Mouse (Mus musculus): ENCODE data around the gene Sars2.
"Not testable (repeated sequence)": the region's sequence is repeated elsewhere in the genome, so short reads cannot be mapped to it uniquely, and the experiment has no call there.

Gene Sars2

DNA sequence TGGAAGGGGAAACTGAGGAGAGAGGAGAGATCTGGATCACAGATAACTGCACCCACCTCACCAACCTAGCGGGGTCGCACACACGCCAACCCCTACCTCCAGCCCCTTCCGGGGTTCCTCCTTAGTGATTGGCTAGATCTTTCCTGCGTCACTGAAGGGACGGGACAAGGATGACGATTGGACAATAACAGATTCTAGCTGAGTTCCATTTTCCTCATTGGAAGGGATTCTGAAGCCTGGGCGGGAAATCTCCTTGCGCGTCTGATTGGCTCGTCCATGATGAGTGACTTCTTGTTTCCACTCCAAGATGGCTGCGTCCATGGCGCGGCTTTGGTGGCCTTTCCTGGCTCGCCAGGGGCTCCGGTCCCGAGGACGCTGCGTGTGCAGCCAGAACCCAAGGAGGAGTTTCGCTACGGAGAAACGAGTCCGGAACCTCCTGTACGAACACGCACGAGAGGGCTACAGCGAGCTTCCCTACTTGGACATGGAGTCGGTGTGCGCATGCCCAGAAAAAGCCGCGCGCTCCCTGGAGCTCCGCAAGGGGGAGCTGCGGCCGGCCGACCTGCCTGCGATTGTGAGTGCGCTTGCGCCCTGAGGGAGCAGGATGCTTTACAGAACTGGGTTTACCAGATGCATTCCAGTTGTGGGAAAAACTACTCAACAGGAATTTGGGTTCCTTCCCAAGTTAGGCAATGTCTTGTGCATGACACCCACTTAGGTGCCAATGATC is at the start of gene Sars2, which contains the start of gene Mrps12:
Gene Sars2, plus strand, starts transcription at position 284 of the 730 bp plus-strand sequence.
Gene Mrps12, minus strand, starts transcription at position 112 of the 730 bp plus-strand sequence.
- peak; percentile 91 to 98 for DNase-seq (ENCODE audit: low spot score in 2 of 2)

DNA sequence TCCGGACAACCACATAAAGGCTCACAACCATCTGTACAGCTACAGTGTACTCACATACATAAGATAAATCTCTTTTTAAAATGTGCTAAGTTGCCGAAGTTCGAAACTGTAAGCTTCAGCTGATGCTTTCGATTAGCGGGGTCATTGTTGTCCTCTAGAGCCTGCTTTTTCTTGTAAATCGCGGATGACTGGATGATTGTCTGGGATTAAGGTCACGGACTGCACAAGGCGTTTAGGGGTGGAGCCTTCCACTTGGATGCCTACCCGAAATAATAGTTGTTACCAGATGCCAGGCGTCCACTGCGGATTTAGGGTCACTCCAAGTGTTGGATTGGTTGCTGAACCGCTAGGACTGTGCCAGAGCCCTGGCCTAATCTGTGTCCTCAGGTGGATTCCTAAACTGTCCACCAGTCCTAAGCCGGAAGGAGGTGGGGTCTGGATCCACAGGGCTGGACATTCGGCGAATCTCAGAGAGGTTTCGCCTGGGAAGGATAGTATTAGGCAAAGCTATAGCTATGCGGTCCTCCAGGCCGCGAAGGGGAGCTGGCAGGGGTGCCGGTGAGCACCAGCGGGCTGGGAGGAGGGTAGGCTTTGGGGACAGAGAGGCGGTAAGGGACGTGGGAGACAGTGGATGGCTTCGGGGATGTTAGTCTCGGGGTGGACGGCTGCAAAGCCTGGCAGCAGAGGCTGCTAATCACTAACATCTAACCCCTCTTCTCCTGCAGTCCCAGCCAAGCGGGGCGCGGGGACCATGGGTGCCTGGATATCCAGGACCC is 49.1 kb upstream of the Sars2 start, which contains the start of gene Fbxo27:
Gene Fbxo27, plus strand, starts transcription at position 305 of the 776 bp plus-strand sequence.
- DNase-seq (ENCODE audit: low spot score in 2 of 2), result peak in 1 of 2 experiments; percentile 27

DNA sequence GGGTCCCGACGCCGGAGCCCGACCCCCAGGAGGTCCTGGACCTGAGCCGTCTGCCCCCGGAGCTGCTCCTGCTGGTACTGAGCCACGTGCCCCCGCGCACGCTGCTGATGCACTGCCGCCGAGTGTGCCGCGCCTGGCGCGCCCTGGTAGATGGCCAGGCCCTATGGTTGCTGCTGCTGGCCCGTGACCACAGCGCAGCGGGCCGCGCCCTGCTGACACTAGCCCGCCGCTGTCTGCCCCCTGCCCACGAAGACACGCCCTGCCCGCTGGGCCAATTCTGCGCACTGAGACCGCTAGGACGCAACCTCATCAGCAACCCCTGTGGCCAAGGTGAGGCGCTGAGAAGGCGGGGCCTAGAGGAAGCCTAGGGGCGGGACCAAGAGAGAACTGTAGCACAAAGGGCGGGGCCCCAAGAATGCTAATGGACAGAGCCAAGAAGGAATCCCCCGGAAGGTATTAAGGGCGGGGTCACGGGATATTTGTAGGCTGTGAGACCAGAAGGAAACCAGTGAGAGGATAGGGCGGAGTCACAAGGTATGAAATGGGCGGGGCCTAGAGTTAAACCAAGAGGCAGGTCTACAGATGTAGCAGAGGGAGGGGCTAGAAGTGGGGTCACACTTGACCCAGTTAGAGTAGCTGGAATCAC is 48.3 kb upstream of the Sars2 start:
- peak; percentile 68 to 69 for DNase-seq (ENCODE audit: low spot score in 2 of 2)

DNA sequence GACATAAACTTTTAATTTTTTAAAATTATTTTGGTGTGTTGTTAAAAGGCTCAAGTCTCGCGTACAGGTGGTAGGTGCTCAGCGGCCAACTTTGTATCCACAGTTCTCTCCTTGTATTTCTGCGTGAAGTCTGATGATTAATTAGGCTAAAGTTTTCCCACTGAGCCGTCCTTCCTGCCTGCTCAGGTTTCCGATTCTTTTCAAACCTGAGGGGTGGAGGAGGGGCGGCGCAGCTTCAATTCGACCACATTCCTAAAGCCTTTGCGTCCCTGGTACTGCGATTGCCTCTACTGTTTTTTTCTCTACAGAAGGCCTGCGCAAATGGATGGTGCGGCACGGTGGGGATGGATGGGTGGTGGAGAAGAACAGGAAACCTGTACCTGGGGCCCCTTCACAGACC is 47.4 kb upstream of the Sars2 start:
- DNase-seq (ENCODE audit: low spot score in 2 of 2), result peak in 1 of 2 experiments; percentile 24

DNA sequence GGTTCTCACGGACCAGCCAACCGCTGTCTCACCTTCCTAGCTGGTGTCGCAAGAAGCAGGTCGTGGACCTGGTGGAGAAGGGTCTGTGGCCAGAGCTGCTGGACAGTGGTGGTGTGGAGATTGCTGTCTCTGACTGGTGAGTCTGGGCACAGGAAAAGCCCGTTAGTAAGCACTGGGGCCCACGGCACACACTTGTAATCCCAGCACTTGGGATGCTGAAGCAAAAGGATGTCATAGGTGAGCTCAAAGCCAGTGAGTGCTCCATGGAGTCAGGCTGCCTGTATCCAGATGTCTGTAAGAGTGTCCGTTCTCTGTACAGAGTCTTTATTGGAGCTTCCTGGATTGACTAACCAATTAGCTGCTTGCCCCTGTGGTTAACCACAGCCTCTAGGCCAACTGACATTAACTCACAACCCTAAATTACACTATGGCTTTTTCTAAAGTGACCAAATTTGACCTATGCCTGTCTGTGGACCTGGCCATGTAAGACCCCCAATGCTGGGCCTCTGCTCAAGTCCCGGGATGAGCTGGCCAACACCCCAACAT is 46.8 kb upstream of the Sars2 start:
- no peak for DNase-seq (ENCODE audit: low spot score in 2 of 2)

DNA sequence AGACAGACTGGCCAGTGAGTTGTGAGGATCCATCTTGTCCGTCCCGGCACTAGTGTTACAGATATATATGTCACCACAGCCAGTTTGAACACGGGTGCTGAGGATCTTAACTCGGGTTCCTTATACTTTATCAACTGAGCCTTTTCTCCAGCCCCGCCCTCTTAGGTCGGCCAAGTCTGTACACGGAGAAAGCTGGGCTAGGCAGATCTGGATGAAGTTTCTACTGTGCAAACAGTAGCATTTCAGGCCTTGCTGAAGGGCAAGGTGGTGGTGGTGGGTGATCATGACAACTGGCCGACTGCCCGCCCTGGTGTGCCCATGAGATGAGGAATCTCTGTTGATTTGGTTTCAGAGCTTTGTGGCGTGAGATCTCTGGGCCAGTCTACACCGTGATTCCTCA is 44.5 kb upstream of the Sars2 start:
- DNase-seq (ENCODE audit: low spot score in 2 of 2), result no peak

DNA sequence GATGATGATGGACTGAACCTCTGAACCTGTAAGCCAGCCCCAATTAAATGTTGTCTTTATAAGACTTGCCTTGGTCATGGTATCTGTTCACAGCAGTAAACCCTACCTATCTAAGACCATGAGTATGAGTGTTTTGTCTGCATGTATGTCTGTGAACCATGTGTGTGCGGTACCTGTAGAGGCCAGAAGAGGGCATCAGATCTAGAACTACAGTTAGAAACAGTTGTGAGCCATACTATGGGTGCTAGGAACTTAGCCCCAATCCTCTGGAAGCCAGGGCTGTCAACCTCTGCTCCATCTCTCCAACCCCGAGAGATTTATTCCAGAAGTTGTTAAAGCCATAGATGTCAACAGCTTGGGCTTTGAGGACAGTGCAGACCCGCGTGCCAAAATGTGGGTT is 41.5 kb upstream of the Sars2 start:
- no peak for DNase-seq (ENCODE audit: low spot score in 2 of 2)

DNA sequence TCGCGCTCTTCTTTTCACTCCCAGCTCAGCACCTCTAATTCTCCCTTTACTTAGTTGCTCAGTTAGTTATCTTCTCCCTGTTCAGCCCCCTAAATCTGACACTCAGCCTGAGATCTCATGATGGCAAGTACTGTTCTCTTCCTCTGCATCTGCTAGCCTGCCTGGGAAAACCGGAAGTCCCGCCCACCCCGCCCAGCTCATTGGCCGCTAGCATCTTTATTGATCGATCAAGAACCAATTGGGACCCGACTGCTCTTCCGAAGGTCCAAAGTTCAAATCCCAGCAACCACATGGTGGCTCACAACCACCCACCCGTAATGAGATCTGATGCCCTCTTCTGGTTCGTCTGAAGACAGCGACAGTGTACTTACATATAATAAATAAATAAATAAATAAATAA is 40.5 kb upstream of the Sars2 start:
- not testable (repeated sequence) for DNase-seq (ENCODE audit: low spot score in 2 of 2)

DNA sequence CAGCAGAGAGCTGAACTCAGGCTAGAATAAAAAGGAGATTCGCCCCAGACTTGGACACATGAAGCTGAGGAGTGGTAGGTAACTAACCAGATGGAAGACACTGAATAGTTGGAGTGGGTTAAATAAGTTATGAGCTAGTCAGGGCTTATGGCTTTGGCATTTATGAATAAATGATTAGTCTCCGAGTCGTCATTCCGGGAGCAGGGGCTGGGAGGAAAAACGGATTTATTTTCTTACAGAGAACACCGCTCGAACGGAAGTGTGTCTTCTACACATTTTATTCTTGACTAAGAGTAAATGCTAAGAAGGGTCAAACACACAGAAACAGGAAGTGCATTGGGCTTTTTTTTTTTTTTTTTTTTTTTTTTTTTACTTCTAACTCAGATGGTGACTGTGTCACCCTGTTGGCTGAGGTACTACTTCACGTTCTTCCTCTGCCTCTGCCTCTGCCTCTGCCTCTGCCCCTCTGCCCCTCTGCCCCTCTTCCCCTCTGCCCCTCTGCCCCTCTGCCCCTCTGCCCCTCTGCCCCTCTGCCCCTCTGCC is 39.1 kb upstream of the Sars2 start:
- DNase-seq (ENCODE audit: low spot score in 2 of 2), result no peak

DNA sequence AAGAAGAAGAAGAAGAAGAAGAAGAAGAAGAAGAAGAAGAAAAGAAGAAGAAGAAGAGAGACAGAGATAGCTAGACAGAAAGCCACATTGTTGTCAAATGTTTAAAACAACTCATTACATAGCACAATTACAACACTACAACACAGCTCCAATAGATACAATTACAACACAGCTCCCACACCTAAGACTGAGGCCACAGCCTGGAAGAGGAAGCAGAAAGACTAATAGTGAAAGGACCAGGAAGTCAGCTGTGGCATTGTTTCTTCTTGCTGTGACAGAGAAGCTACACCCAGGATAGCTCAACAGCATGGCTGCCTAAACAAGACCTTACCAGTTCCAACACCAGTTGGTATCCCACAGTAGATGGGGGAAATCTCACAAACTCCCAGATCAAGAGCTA is 32.3 kb upstream of the Sars2 start:
- no peak for DNase-seq (ENCODE audit: low spot score in 2 of 2)

DNA sequence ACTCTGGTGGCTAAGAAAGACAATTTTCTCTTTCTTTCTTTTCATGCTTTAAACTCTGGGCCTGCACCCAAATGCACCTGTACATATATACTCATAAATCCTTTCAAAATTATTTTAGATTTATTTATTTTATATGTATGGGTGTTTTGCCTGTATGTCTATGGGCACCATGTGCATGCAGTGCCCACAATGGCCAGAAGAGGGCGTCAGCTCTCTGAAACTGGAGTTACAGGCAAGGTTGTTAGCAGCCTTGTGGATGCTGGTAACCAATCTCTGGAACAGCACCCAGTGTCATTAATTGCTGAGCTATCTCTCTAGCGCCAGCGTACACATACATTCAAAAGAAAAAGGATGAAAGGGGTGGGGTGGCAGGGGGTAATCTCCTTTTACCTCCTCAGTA is 30.8 kb upstream of the Sars2 start:
- no peak for DNase-seq (ENCODE audit: low spot score in 2 of 2)

DNA sequence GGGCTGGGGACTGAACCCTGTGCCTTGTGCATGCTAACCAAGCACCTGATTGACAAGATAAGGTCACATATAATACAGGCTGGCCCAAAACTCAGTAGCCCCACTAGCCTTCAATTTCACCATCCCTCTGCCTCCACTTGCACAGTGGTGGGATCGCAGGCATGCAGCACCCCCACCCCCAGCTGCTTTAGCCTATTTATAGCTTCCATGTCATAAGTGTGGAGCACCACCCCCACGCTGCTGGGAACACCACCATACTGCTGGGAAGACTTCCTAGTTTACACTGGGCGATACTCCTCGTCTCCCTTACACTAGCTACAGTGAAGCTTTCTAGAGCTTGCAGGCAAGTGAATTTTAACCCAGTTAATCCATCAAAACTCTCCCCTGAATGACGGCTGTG is 27.1 kb upstream of the Sars2 start:
- DNase-seq (ENCODE audit: low spot score in 2 of 2), result no peak

DNA sequence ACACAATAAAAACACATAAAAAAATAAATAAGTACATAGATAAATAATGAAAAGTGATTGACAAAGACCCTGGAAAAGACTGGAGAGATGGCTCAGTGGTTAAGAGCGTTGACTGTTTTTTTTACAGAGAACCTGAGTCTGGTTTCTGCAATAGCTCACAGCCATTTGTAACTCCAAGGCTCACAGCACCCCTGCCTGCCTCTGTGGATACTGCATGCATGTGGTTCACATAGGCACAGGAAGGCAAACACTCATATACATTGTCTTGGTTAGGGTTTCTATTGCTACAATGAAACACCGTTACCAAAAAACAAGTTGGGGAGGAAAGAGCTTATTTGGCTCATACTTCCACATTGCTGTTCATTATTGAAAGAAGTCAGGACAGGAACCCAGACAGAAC is 26.2 kb upstream of the Sars2 start:
- DNase-seq (ENCODE audit: low spot score in 2 of 2), result no peak

DNA sequence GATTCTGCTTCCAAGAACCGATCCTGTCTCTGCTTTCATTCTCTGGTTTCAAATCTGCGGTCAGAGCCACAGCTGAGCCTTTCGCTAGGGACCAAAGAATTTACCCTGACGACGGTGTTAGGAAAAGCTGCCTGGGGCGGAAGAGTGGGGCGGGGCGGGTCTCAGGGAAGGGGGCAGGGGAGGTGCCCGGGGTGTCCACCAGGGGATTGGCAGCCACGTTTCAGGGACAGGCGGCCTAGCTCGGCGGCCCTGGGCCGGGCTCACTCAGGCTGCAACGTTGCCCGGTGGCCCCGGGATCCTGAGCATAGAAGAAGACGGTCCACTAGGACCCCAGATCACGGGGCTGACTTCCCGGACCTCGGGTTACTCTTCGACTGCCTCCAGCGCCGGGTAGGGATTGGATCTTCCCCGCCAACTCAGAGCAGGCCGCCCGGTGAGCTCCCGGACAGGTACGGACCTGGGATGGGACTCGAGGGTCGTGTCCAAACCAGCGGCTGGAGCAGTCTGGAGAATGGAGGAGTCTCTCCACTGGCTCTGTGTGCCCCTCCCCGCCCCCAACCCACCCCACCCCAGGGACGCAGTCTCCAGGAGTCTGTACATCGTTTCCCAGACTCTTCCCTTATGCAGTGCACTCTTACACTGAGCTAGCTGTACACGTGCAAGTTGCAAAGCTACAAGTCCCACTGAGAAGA is 25.1 kb upstream of the Sars2 start, which contains the start of gene Fbxo17:
Gene Fbxo17, plus strand, starts transcription at position 215 of the 692 bp plus-strand sequence.
- peak; percentile 28 to 62 for DNase-seq (ENCODE audit: low spot score in 2 of 2)

DNA sequence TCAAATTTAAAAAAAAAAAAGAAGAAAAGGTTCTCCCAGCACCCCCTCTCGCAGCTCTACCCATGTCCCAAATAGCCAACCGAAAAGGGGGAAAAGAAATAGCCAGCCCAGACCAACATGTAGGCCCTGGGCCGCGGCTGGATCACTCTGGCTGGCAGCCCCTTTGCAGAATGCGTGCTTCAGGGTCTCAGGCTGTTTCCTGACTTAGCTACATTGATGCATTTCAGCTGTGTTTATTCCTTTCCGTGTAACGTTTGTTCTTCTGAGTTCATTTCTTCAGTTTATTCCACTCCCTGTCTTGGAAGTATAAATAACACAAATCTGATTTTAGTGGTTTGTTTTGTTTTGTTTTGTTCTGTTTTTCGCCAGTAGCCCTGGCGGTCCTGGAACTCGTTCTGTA is 24.1 kb upstream of the Sars2 start:
- DNase-seq (ENCODE audit: low spot score in 2 of 2), result no peak

DNA sequence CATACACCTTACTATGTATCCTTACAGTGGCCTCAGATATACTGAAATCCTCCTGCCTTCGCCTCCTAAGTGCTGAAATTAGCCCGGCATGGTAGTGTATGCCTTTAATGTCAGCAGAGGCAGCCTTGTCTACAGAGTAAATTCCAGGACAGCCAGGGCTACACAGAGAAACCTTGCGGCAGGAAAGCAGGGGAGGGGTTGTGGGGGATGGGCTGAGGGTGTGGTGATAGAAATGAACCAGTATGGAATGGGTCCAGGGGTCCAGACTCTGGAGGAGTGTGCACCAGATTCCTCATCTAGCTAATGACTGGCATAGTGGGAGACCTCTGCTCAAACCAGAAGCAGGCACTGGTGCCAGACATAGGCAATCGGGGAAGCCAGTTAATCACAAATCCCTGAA is 22.6 kb upstream of the Sars2 start:
- DNase-seq (ENCODE audit: low spot score in 2 of 2), result no peak

DNA sequence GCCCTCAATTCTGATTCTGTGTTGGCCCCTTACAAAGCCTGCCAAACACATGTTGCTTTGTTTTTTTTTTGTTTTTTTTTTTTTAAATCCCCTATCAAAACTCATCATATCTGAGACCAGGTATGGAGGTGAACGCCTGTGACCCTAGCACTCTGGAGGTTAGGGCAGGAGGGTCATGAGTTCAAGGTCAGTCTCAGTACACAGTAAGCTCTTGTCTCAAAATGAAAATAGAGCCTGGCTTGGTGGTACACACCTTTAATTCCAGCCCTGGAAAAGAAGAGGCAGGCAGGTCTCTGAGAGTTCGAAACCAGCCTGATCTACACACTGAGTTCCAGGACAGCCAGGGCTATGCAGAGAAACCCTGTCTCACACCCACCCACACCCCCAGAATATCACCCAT is 22.1 kb upstream of the Sars2 start:
- no peak for DNase-seq (ENCODE audit: low spot score in 2 of 2)

DNA sequence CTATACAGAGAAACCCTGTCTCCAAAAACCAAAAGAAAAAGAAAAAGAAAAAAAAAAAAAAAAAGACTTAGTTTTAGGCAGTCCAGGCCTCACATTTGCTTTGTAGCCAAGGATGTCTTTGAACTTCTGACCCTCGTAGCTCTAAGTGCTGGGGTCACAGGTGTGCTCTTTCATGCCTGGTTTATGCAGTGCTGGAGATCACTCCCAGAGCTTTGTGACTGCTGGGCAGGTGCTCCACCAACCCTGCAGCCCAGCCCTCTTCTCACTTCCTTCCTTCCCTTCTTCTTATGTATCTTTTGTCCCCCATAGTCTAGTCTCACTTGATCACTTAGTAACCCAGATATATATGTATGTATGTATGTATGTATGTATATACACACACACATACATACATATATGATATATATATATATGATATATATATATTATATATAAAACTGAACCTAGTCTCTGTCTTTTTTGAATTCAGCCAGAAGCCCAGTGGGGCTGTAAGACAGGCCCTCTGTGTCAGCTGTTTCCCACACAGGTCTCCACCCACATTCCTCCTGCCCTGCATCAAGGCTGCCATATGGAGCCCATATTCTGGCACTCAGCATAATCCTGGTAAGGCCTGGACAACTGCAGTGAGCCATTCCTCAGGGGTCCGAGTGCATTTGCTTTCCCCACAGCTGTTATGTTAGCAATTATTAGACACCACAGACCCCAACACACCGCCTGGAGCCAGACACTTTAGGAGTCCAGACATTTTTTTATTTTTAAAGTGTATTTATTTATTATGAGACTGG is 20.8 kb upstream of the Sars2 start:
- DNase-seq (ENCODE audit: low spot score in 2 of 2), result no peak

DNA sequence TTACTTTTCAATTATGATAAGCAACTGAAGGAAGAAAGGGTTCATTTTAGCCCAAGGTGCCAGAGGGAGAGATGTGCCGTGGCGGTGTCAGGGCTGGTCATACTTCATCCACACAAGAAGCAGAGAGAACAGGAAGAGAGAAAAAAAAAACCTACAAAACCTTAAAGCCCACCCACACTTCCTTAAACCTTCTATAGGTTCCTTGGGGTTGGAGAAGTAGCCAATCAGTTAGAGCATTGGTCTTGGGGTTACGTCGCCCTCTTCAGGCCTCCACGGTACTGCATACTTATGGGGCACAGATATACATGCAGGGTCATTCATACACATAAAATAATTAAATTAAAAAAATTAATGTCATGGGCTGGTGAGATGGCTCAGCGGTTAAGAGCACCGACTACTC is 19.7 kb upstream of the Sars2 start:
- DNase-seq (ENCODE audit: low spot score in 2 of 2), result no peak

DNA sequence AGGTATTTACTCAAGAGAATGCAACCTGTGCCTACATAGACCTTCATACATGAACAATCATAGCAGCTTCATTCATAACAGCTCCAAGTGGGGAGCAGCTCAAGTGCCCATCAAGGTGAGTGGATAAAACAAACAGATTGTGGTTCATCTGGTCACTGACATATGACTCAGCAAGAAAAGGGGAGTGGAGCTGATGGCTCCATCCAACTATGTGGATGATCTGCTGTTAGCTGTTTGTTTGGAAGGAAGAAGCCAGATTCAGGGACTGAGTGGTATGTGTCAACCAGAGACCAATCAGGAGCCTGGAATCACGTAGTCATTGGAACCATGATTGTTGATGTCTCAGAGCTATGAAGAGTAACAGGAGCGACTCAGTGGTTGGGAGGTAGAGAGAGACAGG is 17.2 kb upstream of the Sars2 start:
- DNase-seq (ENCODE audit: low spot score in 2 of 2), result no peak

Data from urinary bladder, adult 18-20 months (tissue).